Mouse (Mus musculus) intestine, postnatal 0 days (tissue): Measurements from ENCODE around the gene D10Jhu81e. TPM values are rescaled to one million over a fixed set of nuclear protein-coding genes. Genes with fewer than 3 reads are reported as not detected.

Experiments used
- ATAC-seq: fragments of 200-750 bp; cut with Nextera tagmentation; 2 replicates; pipeline ENCODE4 v1.8.0; 2017; ENCODE audit warnings: mild to moderate bottlenecking, moderate TSS enrichment, moderate library complexity
- H3K27ac ChIP-seq: fragments of 300-500 bp; sonication (generic); 2 replicates; pipeline ENCODE4 v1.5.1; 2014; ENCODE audit warnings: mild to moderate bottlenecking, low read depth, low read length, moderate library complexity
- H3K27me3 ChIP-seq: fragments of 300-500 bp; sonication (generic); replicated peaks from 2 replicates; pipeline ENCODE4 v1.6.1; 2014; ENCODE audit warnings: low read length, mixed read lengths; ENCODE audit not compliant: control insufficient read depth, insufficient read depth
- H3K36me3 ChIP-seq: fragments of 300-500 bp; sonication (generic); 2 replicates; pipeline ENCODE4 v1.6.1; 2014; ENCODE audit warnings: mild to moderate bottlenecking, moderate library complexity; ENCODE audit not compliant: control insufficient read depth, insufficient read depth
- H3K4me1 ChIP-seq: fragments of 300-500 bp; sonication (generic); replicated peaks from 2 replicates; pipeline ENCODE4 v1.6.1; 2014; ENCODE audit warnings: antibody characterized with exemption, low read length, mixed read lengths; ENCODE audit not compliant: control insufficient read depth, insufficient read depth
- H3K4me2 ChIP-seq: fragments of 300-500 bp; sonication (generic); replicated peaks from 2 replicates; pipeline ENCODE4 v1.6.1; 2014; ENCODE audit warnings: low read depth, mild to moderate bottlenecking, moderate library complexity
- H3K4me3 ChIP-seq: fragments of 300-500 bp; sonication (generic); 2 replicates; pipeline ENCODE4 v1.5.1; 2014; ENCODE audit warnings: low read depth, low read length
- H3K9ac ChIP-seq: fragments of 300-500 bp; sonication (generic); 2 replicates; pipeline ENCODE4 v1.6.1; 2014; ENCODE audit warnings: mild to moderate bottlenecking, low read depth, low read length
- H3K9me3 ChIP-seq: fragments of 300-500 bp; sonication (generic); 2 replicates; pipeline ENCODE4 v1.6.1; 2016; ENCODE audit warnings: mixed run types; ENCODE audit not compliant: control insufficient read depth
- CTCF ChIP-seq: sonication (generic); IDR thresholded peaks from 2 replicates; pipeline ENCODE4 v1.5.1; 2016; ENCODE audit warnings: low read depth, mild to moderate bottlenecking, control low read depth, antibody characterized with exemption, moderate library complexity
- WGBS: fragments of 180-500 bp; shearing (Covaris S2); extraction: QIAGEN DNeasy Blood & Tissue Kit; methylation state at CpG from one replicate; pipeline ENCODE4 v1.1.7; 2014; 5-methylcytosine and 5-hydroxymethylcytosine counted together
- polyA plus RNA-seq: library from polyadenylated mRNA; unstranded; fragments of >200 nt; fragmentation: Nextera tagmentation; extraction: Ambion mirVana; gene quantifications from 2 replicates; pipeline ENCODE4 v1.2.1, GENCODE M21; 2015

The D10Jhu81e gene
- polyA plus RNA-seq, 1 experiment from 2014 or later = 21.9 TPM

GRCm38 (mm10) chr10:78134400-78134799 is 35.2 kb downstream of the D10Jhu81e start:
- H3K9me3 ChIP-seq = no peaks in the 10 kb centered on the region
- H3K4me2 ChIP-seq = peak overlapping the region; percentile 24; the same call in 1 of the 2 replicates
- no peaks in the 10 kb centered on the region for H3K27me3 ChIP-seq
- H3K9ac ChIP-seq = no peak overlapping the region
- H3K27ac ChIP-seq = peak overlapping the region; percentile 79; the same call in 1 of the 2 replicates
- H3K4me1 ChIP-seq = 0 out of 2 replicates have a peak, but pooled peaks cover 13% of the 10 kb centered on the region
- no peaks in the 10 kb centered on the region for H3K36me3 ChIP-seq
- H3K4me3 ChIP-seq = no peak overlapping the region
- TF ChIP-seq CTCF = no peak
- 45% methylated on average over 4 of the region's 4 CpGs for WGBS
- 0 out of 2 replicates have a peak, but pooled peaks have one; percentile 9 for ATAC-seq

- TF ChIP-seq CTCF = no peak
- no peak for ATAC-seq
- WGBS = 69% methylated on average over 4 of the region's 4 CpGs
Measured at GRCm38 (mm10) chr10:78129998-78130397, 39.6 kb downstream of the D10Jhu81e start.

GRCm38 (mm10) chr10:78129423-78129822 is 40.2 kb downstream of the D10Jhu81e start:
- WGBS = 59% methylated on average over 11 of the region's 11 CpGs
- H3K36me3 ChIP-seq = no peaks in the 10 kb centered on the region
- TF ChIP-seq CTCF = no peak
- H3K4me1 ChIP-seq = no peaks in the 10 kb centered on the region
- H3K4me3 ChIP-seq = no peak overlapping the region
- ATAC-seq = no peak
- H3K9me3 ChIP-seq = no peaks in the 10 kb centered on the region
- H3K27ac ChIP-seq = no peak overlapping the region
- no peak overlapping the region for H3K9ac ChIP-seq
- no peaks in the 10 kb centered on the region for H3K27me3 ChIP-seq
- H3K4me2 ChIP-seq = no peak overlapping the region

More at GRCm38 (mm10) chr10:78129998-78130397, 39.6 kb downstream of the D10Jhu81e start:
- H3K27me3 ChIP-seq = no peaks in the 10 kb centered on the region
- no peak overlapping the region for H3K27ac ChIP-seq
- no peak overlapping the region for H3K9ac ChIP-seq
- H3K4me2 ChIP-seq = no peak overlapping the region
- H3K9me3 ChIP-seq = no peaks in the 10 kb centered on the region
- H3K4me1 ChIP-seq = 0 out of 2 replicates have a peak, but pooled peaks cover under 1% of the 10 kb centered on the region
- no peaks in the 10 kb centered on the region for H3K36me3 ChIP-seq
- H3K4me3 ChIP-seq = no peak overlapping the region

GRCm38 (mm10) chr10:78128647-78129046 is 40.9 kb downstream of the D10Jhu81e start:
- no peaks in the 10 kb centered on the region for H3K4me1 ChIP-seq
- no peak overlapping the region for H3K4me3 ChIP-seq
- H3K27me3 ChIP-seq = no peaks in the 10 kb centered on the region
- H3K9ac ChIP-seq = no peak overlapping the region
- no peak overlapping the region for H3K27ac ChIP-seq
- ATAC-seq = no peak
- no peak for TF ChIP-seq CTCF
- no peaks in the 10 kb centered on the region for H3K36me3 ChIP-seq
- 76% methylated on average over 2 of the region's 2 CpGs for WGBS
- no peak overlapping the region for H3K4me2 ChIP-seq
- H3K9me3 ChIP-seq = no peaks in the 10 kb centered on the region

GRCm38 (mm10) chr10:78127931-78128330 is 41.7 kb downstream of the D10Jhu81e start:
- 31% methylated on average over 1 of the region's 1 CpGs for WGBS

GRCm38 (mm10) chr10:78127046-78127870 is 42.3 kb downstream of the D10Jhu81e start:
- H3K4me3 ChIP-seq = no peak overlapping the region
- H3K9me3 ChIP-seq = no peaks in the 10 kb centered on the region
- WGBS = 71% methylated on average over 9 of the region's 9 CpGs
- no peaks in the 10 kb centered on the region for H3K27me3 ChIP-seq
- H3K4me1 ChIP-seq = no peaks in the 10 kb centered on the region
- H3K27ac ChIP-seq = no peak overlapping the region
- TF ChIP-seq CTCF = no peak
- peak; percentile 19; the same call in 1 of the 2 replicates for ATAC-seq
- no peak overlapping the region for H3K9ac ChIP-seq
- H3K36me3 ChIP-seq = no peaks in the 10 kb centered on the region
- no peak overlapping the region for H3K4me2 ChIP-seq

More at GRCm38 (mm10) chr10:78127931-78128330, 41.7 kb downstream of the D10Jhu81e start:
- Histone ChIP-seq H3K4me1 (no peaks in the 10 kb centered on the region), H3K4me2 (no peak overlapping the region), H3K9ac (no peak overlapping the region), H3K27ac (no peak overlapping the region), H3K4me3 (no peak overlapping the region), H3K27me3 (no peaks in the 10 kb centered on the region), H3K9me3 (no peaks in the 10 kb centered on the region), H3K36me3 (no peaks in the 10 kb centered on the region)
- TF ChIP-seq CTCF = no peak
- no peak for ATAC-seq
